Mouse (Mus musculus): Measurements from ENCODE around the gene Ece2. TPM values are rescaled to one million over a fixed set of nuclear protein-coding genes. Genes with fewer than 3 reads are reported as not detected.

The Ece2 gene
- polyA plus RNA-seq, 1 experiment from 2014 or later: not detected

- Histone ChIP-seq H3K4me1 (peaks cover 32% of the 10 kb centered on the region), H3K4me3 (peak overlapping the region; percentile 83), H3K27ac (peak overlapping the region; percentile 79), H3K36me3 (peaks cover 32% of the 10 kb centered on the region), H3K27me3 (replicated peaks) (no peaks in the 10 kb centered on the region), H3K4me2 (peak overlapping the region; percentile 93), H3K9me3 (replicated peaks) (no peaks in the 10 kb centered on the region), H3K9ac (peak overlapping the region; percentile 78)
- peak; percentile 53 for ATAC-seq
- under 1% methylated on average over 28 of the region's 28 CpGs for WGBS (ENCODE audit: insufficient replicate concordance)
Observed at GRCm38 (mm10) chr16:20610501-20611356, 18.9 kb upstream of the Ece2 start.

- peak within 1 kb of the TSS; percentile 83 for H3K4me3 ChIP-seq
- WGBS (ENCODE audit: insufficient replicate concordance): 2% methylated on average over 41 of the region's 41 CpGs
- H3K36me3 ChIP-seq: peaks cover 24% of the 10 kb centered on the region
- H3K27me3 ChIP-seq (replicated peaks): no peaks in the 10 kb centered on the region
- H3K4me2 ChIP-seq: peak within 1 kb of the TSS; percentile 93
- ATAC-seq: peak; percentile 97
- peaks cover 32% of the 10 kb centered on the region for H3K4me1 ChIP-seq
- H3K9me3 ChIP-seq (replicated peaks): no peaks in the 10 kb centered on the region
- peak within 1 kb of the TSS; percentile 78 for H3K9ac ChIP-seq
- peak within 1 kb of the TSS; percentile 79 for H3K27ac ChIP-seq
Observed at GRCm38 (mm10) chr16:20611357-20612227, 18.0 kb upstream of the Ece2 start, which contains the start of the genes Eef1akmt4, Gm49333 and Alg3. TSS of gene Eef1akmt4 (plus strand) at chr16:20611593. TSS of gene Gm49333 (plus strand) at chr16:20611610. TSS of gene Alg3 (minus strand) at chr16:20611735.

- H3K9me3 ChIP-seq (replicated peaks): no peaks in the 10 kb centered on the region
- H3K9ac ChIP-seq: no peak overlapping the region
- no peak overlapping the region for H3K27ac ChIP-seq
- peaks cover 5% of the 10 kb centered on the region; the same call in 1 of the 2 replicates for H3K36me3 ChIP-seq
- H3K4me1 ChIP-seq: peaks cover 36% of the 10 kb centered on the region
- peak overlapping the region; percentile 99 for H3K4me2 ChIP-seq
- ATAC-seq: peak; percentile 22; the same call in 1 of the 2 replicates
- H3K27me3 ChIP-seq (replicated peaks): peaks cover 71% of the 10 kb centered on the region
- WGBS (ENCODE audit: insufficient replicate concordance): 5% methylated on average over 79 of the region's 83 CpGs
- peak overlapping the region; percentile 69 for H3K4me3 ChIP-seq
Observed at GRCm38 (mm10) chr16:20619541-20620398, 9.9 kb upstream of the Ece2 start.

- peaks cover 76% of the 10 kb centered on the region for H3K27me3 ChIP-seq (replicated peaks)
- H3K27ac ChIP-seq: no peak overlapping the region
- H3K36me3 ChIP-seq: peaks cover 5% of the 10 kb centered on the region; the same call in 1 of the 2 replicates
- no peak; the same call in 1 of the 2 replicates for ATAC-seq
- H3K4me2 ChIP-seq: peak overlapping the region; percentile 99
- peak overlapping the region; percentile 69 for H3K4me3 ChIP-seq
- H3K4me1 ChIP-seq: peaks cover 36% of the 10 kb centered on the region
- no peak overlapping the region for H3K9ac ChIP-seq
- under 1% methylated on average over 9 of the region's 9 CpGs for WGBS (ENCODE audit: insufficient replicate concordance)
- no peaks in the 10 kb centered on the region for H3K9me3 ChIP-seq (replicated peaks)
Observed at GRCm38 (mm10) chr16:20620399-20620735, 9.3 kb upstream of the Ece2 start.

- no peak overlapping the region for H3K27ac ChIP-seq
- ATAC-seq: peak; percentile 4; the same call in 1 of the 2 replicates
- peaks cover 36% of the 10 kb centered on the region for H3K4me1 ChIP-seq
- peaks cover 80% of the 10 kb centered on the region for H3K27me3 ChIP-seq (replicated peaks)
- peak overlapping the region; percentile 99 for H3K4me2 ChIP-seq
- WGBS (ENCODE audit: insufficient replicate concordance): under 1% methylated on average over 32 of the region's 32 CpGs
- no peaks in the 10 kb centered on the region for H3K9me3 ChIP-seq (replicated peaks)
- H3K4me3 ChIP-seq: peak overlapping the region; percentile 69
- H3K36me3 ChIP-seq: peaks cover 5% of the 10 kb centered on the region; the same call in 1 of the 2 replicates
- peak overlapping the region; percentile 63 for H3K9ac ChIP-seq
Observed at GRCm38 (mm10) chr16:20620751-20621190, 8.9 kb upstream of the Ece2 start.

- H3K9me3 ChIP-seq (replicated peaks): no peaks in the 10 kb centered on the region
- WGBS (ENCODE audit: insufficient replicate concordance): 1% methylated on average over 88 of the region's 92 CpGs
- peak; percentile 71 for ATAC-seq
Observed at GRCm38 (mm10) chr16:20621191-20621990, 8.2 kb upstream of the Ece2 start, which contains the start of gene Camk2n2. TSS of gene Camk2n2 (minus strand) at chr16:20621287.

GRCm38 (mm10) chr16:20621991-20622685 lies 7.5 kb upstream of the Ece2 start:
- Histone ChIP-seq H3K4me2 (peak overlapping the region; percentile 99), H3K9me3 (replicated peaks) (no peaks in the 10 kb centered on the region), H3K27ac (peak overlapping the region; percentile 39; the same call in 1 of the 2 replicates), H3K4me1 (peaks cover 36% of the 10 kb centered on the region), H3K36me3 (0 out of 2 replicates have a peak, but pooled peaks cover 5% of the 10 kb centered on the region), H3K4me3 (peak overlapping the region; percentile 69), H3K27me3 (replicated peaks) (peaks cover 90% of the 10 kb centered on the region), H3K9ac (peak overlapping the region; percentile 63)
- peak; percentile 41 for ATAC-seq
- WGBS (ENCODE audit: insufficient replicate concordance): under 1% methylated on average over 36 of the region's 37 CpGs

More at GRCm38 (mm10) chr16:20621191-20621990, 8.2 kb upstream of the Ece2 start, which contains the start of gene Camk2n2:
- H3K36me3 ChIP-seq: 0 out of 2 replicates have a peak, but pooled peaks cover 5% of the 10 kb centered on the region
- H3K27me3 ChIP-seq (replicated peaks): peaks cover 83% of the 10 kb centered on the region
- peak within 1 kb of the TSS; percentile 63 for H3K9ac ChIP-seq
- H3K4me1 ChIP-seq: peaks cover 36% of the 10 kb centered on the region
- H3K27ac ChIP-seq: peak within 1 kb of the TSS; percentile 39; the same call in 1 of the 2 replicates
- H3K4me3 ChIP-seq: peak within 1 kb of the TSS; percentile 69
- peak within 1 kb of the TSS; percentile 99 for H3K4me2 ChIP-seq

GRCm38 (mm10) chr16:20623211-20623610 lies 6.4 kb upstream of the Ece2 start:
- Histone ChIP-seq H3K4me1 (peaks cover 36% of the 10 kb centered on the region), H3K9ac (no peak overlapping the region), H3K27ac (no peak overlapping the region), H3K4me3 (no peak overlapping the region), H3K4me2 (no peak overlapping the region), H3K36me3 (no peaks in the 10 kb centered on the region), H3K9me3 (replicated peaks) (no peaks in the 10 kb centered on the region), H3K27me3 (replicated peaks) (peaks cover 89% of the 10 kb centered on the region)
- WGBS (ENCODE audit: insufficient replicate concordance): 65% methylated on average over 2 of the region's 2 CpGs
- no peak for ATAC-seq

- no peak for ATAC-seq
- Histone ChIP-seq H3K9ac (no peak overlapping the region), H3K4me3 (no peak overlapping the region), H3K27me3 (replicated peaks) (peaks cover 80% of the 10 kb centered on the region), H3K4me2 (no peak overlapping the region), H3K4me1 (peaks cover 7% of the 10 kb centered on the region; the same call in 1 of the 2 replicates), H3K27ac (no peak overlapping the region), H3K9me3 (replicated peaks) (no peaks in the 10 kb centered on the region), H3K36me3 (no peaks in the 10 kb centered on the region)
- 64% methylated on average over 11 of the region's 11 CpGs for WGBS (ENCODE audit: insufficient replicate concordance)
Observed at GRCm38 (mm10) chr16:20628871-20629391, 697 bp upstream of the Ece2 start.
